Mouse (Mus musculus): ENCODE results near the gene Frg2f1.

Gene Frg2f1

GRCm38 (mm10) chr4:119526329-119526845, 12.9 kb downstream of the Frg2f1 start:
- H3K36me3 ChIP-seq (ENCODE audit: control insufficient read depth, insufficient read depth, low read length, poor library complexity, severe bottlenecking) = no peaks in the 10 kb centered on the region
- no peak for DNase-seq (ENCODE audit: low read depth, low spot score)
- H3K27me3 ChIP-seq (ENCODE audit: control insufficient read depth, insufficient read depth, low read length, poor library complexity, severe bottlenecking) = no peaks in the 10 kb centered on the region

- Histone ChIP-seq H3K27me3 (ENCODE audit: control insufficient read depth, insufficient read depth, low read length, poor library complexity, severe bottlenecking) (no peaks in the 10 kb centered on the region), H3K36me3 (ENCODE audit: control insufficient read depth, insufficient read depth, low read length, poor library complexity, severe bottlenecking) (no peaks in the 10 kb centered on the region)
- DNase-seq (ENCODE audit: low read depth, low spot score) = no peak
These were observed 14.9 kb downstream of the Frg2f1 start for GRCm38 (mm10) chr4:119524466-119524865.

GRCm38 (mm10) chr4:119524010-119524409, 15.3 kb downstream of the Frg2f1 start:
- Histone ChIP-seq H3K27me3 (ENCODE audit: control insufficient read depth, insufficient read depth, low read length, poor library complexity, severe bottlenecking) (no peaks in the 10 kb centered on the region), H3K36me3 (ENCODE audit: control insufficient read depth, insufficient read depth, low read length, poor library complexity, severe bottlenecking) (no peaks in the 10 kb centered on the region)
- no peak for DNase-seq (ENCODE audit: low read depth, low spot score)

DNA sequence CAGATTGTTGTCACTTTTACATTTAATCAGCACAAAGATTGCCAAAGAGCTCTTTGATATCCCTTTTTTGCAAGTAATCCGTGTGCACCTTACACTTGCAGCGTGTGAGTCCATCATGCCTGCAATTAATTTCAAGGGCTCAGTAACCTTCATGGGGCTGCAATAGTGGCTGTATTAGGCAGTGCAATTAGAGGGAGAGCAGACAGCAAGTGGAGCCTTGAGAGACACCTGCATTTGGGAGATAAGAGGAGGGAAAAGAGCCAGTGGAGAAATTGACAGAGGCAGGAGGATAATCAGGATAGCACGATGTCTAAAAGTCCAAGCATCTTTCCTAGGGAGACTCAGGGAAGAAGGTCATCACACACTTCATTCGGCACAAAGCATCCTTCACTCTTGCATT, 15.8 kb downstream of the Frg2f1 start:
- Histone ChIP-seq H3K36me3 (ENCODE audit: control insufficient read depth, insufficient read depth, low read length, poor library complexity, severe bottlenecking) (no peaks in the 10 kb centered on the region), H3K27me3 (ENCODE audit: control insufficient read depth, insufficient read depth, low read length, poor library complexity, severe bottlenecking) (no peaks in the 10 kb centered on the region)
- no peak for DNase-seq (ENCODE audit: low read depth, low spot score)

DNA sequence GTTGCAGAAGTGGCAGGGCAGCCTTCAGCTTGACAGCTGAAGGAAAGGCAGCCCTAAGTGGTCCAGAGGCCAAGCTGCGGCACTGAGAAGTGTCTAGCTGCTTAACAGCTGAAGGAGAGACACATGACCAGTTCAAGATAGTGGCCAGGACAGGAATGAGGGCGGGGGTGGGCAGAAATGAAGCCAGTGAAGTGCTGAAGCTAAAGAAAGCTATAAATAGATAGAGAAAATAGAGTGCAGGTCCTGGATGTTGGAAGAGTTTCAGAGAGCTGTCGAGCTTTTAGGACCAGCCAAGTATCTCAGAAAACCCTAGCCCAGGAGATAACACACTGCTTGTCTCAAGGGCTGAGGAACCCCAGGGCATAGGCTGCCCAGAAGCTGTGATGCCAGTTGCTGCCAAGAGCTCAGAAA, 26.6 kb downstream of the Frg2f1 start:
- no peaks in the 10 kb centered on the region for H3K36me3 ChIP-seq (ENCODE audit: control insufficient read depth, insufficient read depth, low read length, poor library complexity, severe bottlenecking)
- no peaks in the 10 kb centered on the region; the same call in 1 of the 2 replicates for H3K27me3 ChIP-seq (ENCODE audit: control insufficient read depth, insufficient read depth, low read length, poor library complexity, severe bottlenecking)
- no peak for DNase-seq (ENCODE audit: low read depth, low spot score)

- no peaks in the 10 kb centered on the region for H3K36me3 ChIP-seq (ENCODE audit: control insufficient read depth, insufficient read depth, low read length, poor library complexity, severe bottlenecking)
- no peaks in the 10 kb centered on the region; the same call in 1 of the 2 replicates for H3K27me3 ChIP-seq (ENCODE audit: control insufficient read depth, insufficient read depth, low read length, poor library complexity, severe bottlenecking)
- DNase-seq (ENCODE audit: low read depth, low spot score) = peak; percentile 11
These were observed 27.7 kb downstream of the Frg2f1 start for GRCm38 (mm10) chr4:119511591-119511990.

DNA sequence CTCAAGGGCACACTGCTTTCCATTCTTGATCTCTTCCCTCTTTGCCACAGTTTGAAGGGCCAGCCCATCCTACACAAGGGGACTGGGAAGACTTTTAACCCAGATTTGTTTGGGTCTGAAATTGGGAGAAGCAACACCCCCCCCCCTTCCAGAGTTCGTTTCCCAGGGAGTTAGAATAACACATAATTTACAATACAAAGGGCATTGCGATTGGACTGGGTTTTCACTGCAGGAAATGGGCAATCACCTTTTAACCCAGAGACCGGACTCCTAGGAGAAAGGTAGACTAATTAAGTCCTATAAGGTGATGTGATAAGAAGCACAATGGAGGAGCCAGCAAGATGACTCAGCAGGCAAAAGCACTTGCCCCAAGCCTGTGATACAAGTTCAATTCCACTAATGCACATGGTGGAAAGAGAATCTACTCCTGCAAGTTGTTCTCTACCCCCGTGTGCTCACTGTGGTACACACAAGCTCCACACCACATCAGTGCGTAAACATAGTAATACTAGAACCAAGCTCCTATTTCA, 40.9 kb downstream of the Frg2f1 start:
- Histone ChIP-seq H3K27me3 (ENCODE audit: control insufficient read depth, insufficient read depth, low read length, poor library complexity, severe bottlenecking) (no peaks in the 10 kb centered on the region), H3K36me3 (ENCODE audit: control insufficient read depth, insufficient read depth, low read length, poor library complexity, severe bottlenecking) (no peaks in the 10 kb centered on the region)
- DNase-seq (ENCODE audit: low read depth, low spot score) = no peak

- H3K27me3 ChIP-seq (ENCODE audit: control insufficient read depth, insufficient read depth, low read length, poor library complexity, severe bottlenecking) = no peaks in the 10 kb centered on the region
- H3K36me3 ChIP-seq (ENCODE audit: control insufficient read depth, insufficient read depth, low read length, poor library complexity, severe bottlenecking) = no peaks in the 10 kb centered on the region
- DNase-seq (ENCODE audit: low read depth, low spot score) = no peak
These were observed 46.4 kb downstream of the Frg2f1 start for GRCm38 (mm10) chr4:119492933-119493327.

DNA sequence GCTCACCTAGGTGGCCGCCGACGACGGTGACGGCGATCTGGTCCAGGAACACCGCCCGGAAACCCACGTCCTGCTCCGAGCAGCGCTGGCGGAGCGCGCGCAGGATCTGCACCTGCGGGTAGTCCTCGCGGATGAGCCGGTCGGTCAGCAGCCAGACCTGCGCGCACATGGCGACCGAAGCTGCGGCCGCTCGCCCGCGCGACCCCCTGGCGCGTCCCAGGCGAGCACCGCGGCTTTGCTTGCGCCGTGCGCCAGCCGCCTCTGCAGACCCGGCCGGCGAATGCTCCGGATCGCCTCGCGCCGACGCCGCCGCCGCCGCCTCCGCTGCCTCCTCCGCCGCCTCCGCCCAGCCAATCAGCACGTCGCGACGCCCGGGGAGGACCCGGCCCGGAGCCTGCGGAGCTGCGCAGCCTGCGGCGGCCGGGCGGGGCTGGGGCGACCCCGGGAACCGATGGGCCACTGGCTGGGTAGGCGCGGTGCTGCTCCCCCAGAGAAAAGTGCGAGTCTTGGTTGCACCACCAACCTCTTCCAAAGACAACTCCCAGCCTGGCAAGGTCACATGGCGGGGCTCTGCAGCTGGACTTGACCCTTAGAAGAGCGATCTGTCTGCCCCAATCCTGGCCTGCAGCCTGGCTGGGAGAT, 46.9 kb downstream of the Frg2f1 start, which contains the start of gene Rimkla:
TSS of gene Rimkla (minus strand) at position 338 of the 642 bp plus-strand sequence.
- peak; percentile 14 for DNase-seq (ENCODE audit: low read depth, low spot score)
- H3K36me3 ChIP-seq (ENCODE audit: control insufficient read depth, insufficient read depth, low read length, poor library complexity, severe bottlenecking) = no peaks in the 10 kb centered on the region

GRCm38 (mm10) chr4:119490806-119491205, 48.5 kb downstream of the Frg2f1 start:
- Histone ChIP-seq H3K27me3 (ENCODE audit: control insufficient read depth, insufficient read depth, low read length, poor library complexity, severe bottlenecking) (no peaks in the 10 kb centered on the region), H3K36me3 (ENCODE audit: control insufficient read depth, insufficient read depth, low read length, poor library complexity, severe bottlenecking) (no peaks in the 10 kb centered on the region)
- peak; percentile 32 for DNase-seq (ENCODE audit: low read depth, low spot score)

More for the DNA sequence above, 46.9 kb downstream of the Frg2f1 start, which contains the start of gene Rimkla:
- no peaks in the 10 kb centered on the region for H3K27me3 ChIP-seq (ENCODE audit: control insufficient read depth, insufficient read depth, low read length, poor library complexity, severe bottlenecking)

GRCm38 (mm10) chr4:119489666-119490065, 49.7 kb downstream of the Frg2f1 start:
- Histone ChIP-seq H3K36me3 (ENCODE audit: control insufficient read depth, insufficient read depth, low read length, poor library complexity, severe bottlenecking) (no peaks in the 10 kb centered on the region), H3K27me3 (ENCODE audit: control insufficient read depth, insufficient read depth, low read length, poor library complexity, severe bottlenecking) (no peaks in the 10 kb centered on the region)
- no peak for DNase-seq (ENCODE audit: low read depth, low spot score)

DNA sequence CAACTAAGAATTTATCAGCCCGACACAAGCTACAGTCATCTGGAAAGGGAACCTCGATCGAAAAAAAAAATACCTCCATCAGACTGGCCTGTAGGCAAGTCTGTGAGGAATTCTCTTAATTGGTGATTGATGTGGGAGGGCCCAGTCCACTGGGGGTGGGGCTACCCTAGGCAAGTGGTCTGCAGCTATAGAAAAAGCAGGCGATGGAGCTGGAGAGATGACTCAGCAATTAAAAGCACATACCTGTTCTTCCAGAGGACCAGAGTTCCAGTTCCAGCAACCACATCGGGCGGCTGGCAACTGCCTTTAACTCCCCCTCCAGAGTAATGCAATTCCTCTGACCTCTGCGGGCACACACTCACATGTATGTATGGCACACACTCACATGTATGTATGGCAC, 54.4 kb downstream of the Frg2f1 start:
- H3K36me3 ChIP-seq (ENCODE audit: control insufficient read depth, insufficient read depth, low read length, poor library complexity, severe bottlenecking) = no peaks in the 10 kb centered on the region
- H3K27me3 ChIP-seq (ENCODE audit: control insufficient read depth, insufficient read depth, low read length, poor library complexity, severe bottlenecking) = no peaks in the 10 kb centered on the region
- DNase-seq (ENCODE audit: low read depth, low spot score) = no peak

GRCm38 (mm10) chr4:119483051-119483450, 56.3 kb downstream of the Frg2f1 start:
- Histone ChIP-seq H3K36me3 (ENCODE audit: control insufficient read depth, insufficient read depth, low read length, poor library complexity, severe bottlenecking) (no peaks in the 10 kb centered on the region), H3K27me3 (ENCODE audit: control insufficient read depth, insufficient read depth, low read length, poor library complexity, severe bottlenecking) (no peaks in the 10 kb centered on the region)
- DNase-seq (ENCODE audit: low read depth, low spot score) = no peak
